Mouse (Mus musculus): ENCODE measurements around the gene Car7.

DNA sequence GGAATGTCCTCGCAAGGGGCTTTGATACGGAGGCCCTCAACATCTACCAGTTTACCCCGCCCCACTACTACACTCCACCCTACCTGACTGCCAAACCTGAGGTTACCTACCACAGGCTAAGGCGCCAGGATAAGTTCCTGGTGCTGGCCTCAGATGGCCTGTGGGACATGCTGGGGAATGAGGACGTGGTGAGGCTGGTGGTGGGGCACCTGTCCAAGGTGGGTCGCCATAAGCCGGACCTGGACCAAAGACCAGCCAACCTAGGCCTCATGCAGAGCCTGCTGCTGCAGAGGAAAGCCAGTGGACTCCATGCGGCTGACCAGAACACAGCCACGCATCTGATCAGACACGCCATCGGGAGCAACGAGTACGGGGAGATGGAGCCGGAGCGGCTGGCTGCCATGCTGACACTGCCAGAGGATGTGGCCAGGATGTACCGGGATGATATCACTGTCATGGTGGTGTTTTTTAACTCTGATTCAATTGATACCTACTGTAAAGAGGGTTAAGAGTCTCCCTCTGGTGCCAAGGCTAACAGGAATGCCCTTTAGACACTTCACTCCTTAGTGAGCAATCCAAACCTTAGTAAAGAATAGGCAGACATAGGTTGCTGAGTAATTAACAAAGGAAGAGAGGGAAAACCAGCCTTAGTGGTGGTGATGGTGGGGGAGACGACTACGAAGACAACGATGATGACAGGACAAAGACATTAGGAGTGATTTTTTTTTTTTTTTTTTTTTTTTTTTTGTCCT lies 60.3 kb downstream of the Car7 start:
- TF ChIP-seq CTCF (conservative IDR thresholded peaks at IDR 0.05 in 1 of 2, IDR thresholded peaks at IDR 0.05 in 1 of 2; ENCODE audit: low read depth in 2 of 2, low read length in 2 of 2) (no peak), IRF4 (IDR thresholded peaks at IDR 0.05; ENCODE audit: low read depth, low read length) (no peak), TCF12 (IDR thresholded peaks at IDR 0.05; ENCODE audit: low read depth, low read length) (no peak), KAT2A (IDR thresholded peaks at IDR 0.05; ENCODE audit: insufficient replicate concordance, low read length) (no peak), HCFC1 (IDR thresholded peaks at IDR 0.05; ENCODE audit: low read depth, low read length) (no peak), ZNF384 (IDR thresholded peaks at IDR 0.05; ENCODE audit: low read depth, low read length) (no peak), MAX (IDR thresholded peaks at IDR 0.05; ENCODE audit: low read length) (no peak), POLR2A (IDR thresholded peaks at IDR 0.05; ENCODE audit: low read depth, low read length) (no peak), ZC3H11A (IDR thresholded peaks at IDR 0.05; ENCODE audit: low read depth, low read length) (no peak), USF1 (IDR thresholded peaks at IDR 0.05; ENCODE audit: low read depth, low read length) (no peak)
